Mouse (Mus musculus) hindbrain, postnatal 0 days (tissue): Measurements from ENCODE around the gene Lrrc8d. TPM values are rescaled to one million over a fixed set of nuclear protein-coding genes. Genes with fewer than 3 reads are reported as not detected.

Source experiments
- ATAC-seq: fragments of 200-750 bp; cut with Nextera tagmentation; 2 replicates; pipeline ENCODE4 v1.8.0; 2017; ENCODE audit warnings: mild to moderate bottlenecking, moderate TSS enrichment, moderate library complexity
- DNase-seq: peaks from one replicate; pipeline ENCODE4 v3.0.0-alpha.2; 2015; ENCODE audit warnings: low spot score
- H3K27ac ChIP-seq: fragments of 300-500 bp; sonication (generic); 2 replicates; pipeline ENCODE4 v1.5.1; 2014; ENCODE audit warnings: mild to moderate bottlenecking
- H3K27me3 ChIP-seq: fragments of 300-500 bp; sonication (generic); 2 replicates; pipeline ENCODE4 v1.6.1; 2014; ENCODE audit warnings: low read length, mixed read lengths; ENCODE audit not compliant: insufficient read depth
- H3K36me3 ChIP-seq: fragments of 300-500 bp; sonication (generic); 2 replicates; pipeline ENCODE4 v1.6.1; 2014; ENCODE audit warnings: low read length, mixed read lengths; ENCODE audit not compliant: insufficient read depth
- H3K4me1 ChIP-seq: fragments of 300-500 bp; sonication (generic); 2 replicates; pipeline ENCODE4 v1.6.1; 2014; ENCODE audit warnings: antibody characterized with exemption, low read length, mixed read lengths; ENCODE audit not compliant: insufficient read depth
- H3K4me2 ChIP-seq: fragments of 300-500 bp; sonication (generic); 2 replicates; pipeline ENCODE4 v1.6.1; 2014; ENCODE audit warnings: low read depth, mild to moderate bottlenecking, low read length, moderate library complexity, mixed read lengths
- H3K4me3 ChIP-seq: fragments of 300-500 bp; sonication (generic); 2 replicates; pipeline ENCODE4 v1.5.1; 2014; ENCODE audit warnings: low read length
- H3K9ac ChIP-seq: fragments of 300-500 bp; sonication (generic); replicated peaks from 2 replicates; pipeline ENCODE4 v1.6.1; 2014; ENCODE audit warnings: mild to moderate bottlenecking, low read length, moderate library complexity, mixed read lengths
- H3K9me3 ChIP-seq: fragments of 300-500 bp; sonication (generic); 2 replicates; pipeline ENCODE4 v1.6.1; 2016; ENCODE audit warnings: low read length, mixed read lengths
- CTCF ChIP-seq: IDR thresholded peaks from 2 replicates; pipeline ENCODE4 v1.5.1; 2016; ENCODE audit warnings: antibody characterized with exemption, control low read depth, low read depth
- WGBS: fragments of 180-500 bp; shearing (Covaris S2); extraction: QIAGEN DNeasy Blood & Tissue Kit; methylation state at CpG from one replicate; pipeline ENCODE4 v1.1.7; 2014; 5-methylcytosine and 5-hydroxymethylcytosine counted together
- polyA plus RNA-seq: library from polyadenylated mRNA; unstranded; fragments of >200 nt; fragmentation: Nextera tagmentation; extraction: Ambion mirVana; gene quantifications from 2 replicates; pipeline ENCODE4 v1.2.1, GENCODE M21; 2015
- total RNA-seq: library from RNA; depleted of rRNA; stranded (reverse); fragments of >200 nt; gene quantifications from 2 replicates; pipeline ENCODE4 v1.2.3, GENCODE M21; 2014

The Lrrc8d gene
- total and polyA plus RNA-seq, 2 experiments from 2014 or later: 11.7 to 27.7 TPM

DNA sequence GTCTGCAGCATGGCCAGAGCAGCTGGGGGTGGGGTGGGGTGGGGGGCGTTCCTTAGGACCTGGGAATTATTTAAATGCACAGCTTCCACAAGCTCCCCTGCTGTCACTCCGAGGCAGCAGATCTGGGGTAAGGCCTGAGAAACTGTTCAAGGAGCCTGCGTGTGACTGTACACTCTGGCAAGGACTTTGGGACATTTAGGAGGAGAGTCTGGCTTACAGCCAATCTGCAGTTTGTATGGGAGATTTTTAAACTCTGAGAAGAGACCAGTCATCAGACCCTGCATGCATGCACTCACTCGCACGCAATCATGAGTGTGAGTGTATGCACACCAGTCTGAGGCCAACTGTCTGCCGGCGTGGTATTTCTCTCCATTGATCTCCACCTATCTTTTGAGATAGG is 17.5 kb downstream of the Lrrc8d start:
- ATAC-seq: no peak; the same call in 1 of the 2 replicates
- DNase-seq: peak; percentile 40
- no peaks in the 10 kb centered on the region for H3K9me3 ChIP-seq
- 39% methylated on average over 7 of the region's 7 CpGs for whole genome bisulfite sequencing
- no peak for TF ChIP-seq CTCF
- no peaks in the 10 kb centered on the region for H3K27me3 ChIP-seq
- H3K9ac ChIP-seq: no peak overlapping the region
- H3K27ac ChIP-seq: peak overlapping the region; percentile 32; the same call in 1 of the 2 replicates
- no peak overlapping the region for H3K4me2 ChIP-seq
- no peaks in the 10 kb centered on the region for H3K36me3 ChIP-seq
- no peak overlapping the region for H3K4me3 ChIP-seq
- peaks cover 11% of the 10 kb centered on the region; the same call in 1 of the 2 replicates for H3K4me1 ChIP-seq

DNA sequence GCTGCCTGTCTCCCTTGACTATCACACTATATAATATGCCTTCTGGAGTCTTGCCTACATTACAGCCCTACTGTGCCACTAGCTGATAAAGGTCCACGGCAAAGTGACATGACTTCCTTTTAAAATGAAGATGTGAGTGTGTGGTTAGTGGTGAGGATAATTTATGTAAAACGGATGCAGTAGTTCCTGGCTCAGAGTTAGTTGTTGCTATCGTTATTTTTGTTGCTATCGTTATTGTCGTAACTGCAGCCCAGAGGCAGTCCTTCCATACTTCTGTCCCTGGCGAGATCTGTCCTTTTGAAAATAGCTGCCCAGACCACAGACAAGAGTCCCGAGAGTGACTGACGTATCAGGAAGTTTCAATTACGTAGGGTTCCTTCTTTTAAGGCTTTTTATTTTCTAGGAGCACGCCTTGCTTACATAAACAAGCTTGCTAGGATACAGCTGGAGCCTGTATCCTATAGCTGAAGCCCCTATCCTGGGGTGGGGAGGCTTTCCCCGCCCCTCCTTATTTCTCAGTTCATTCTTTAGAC is 18.4 kb downstream of the Lrrc8d start:
- Histone ChIP-seq H3K4me1 (peaks cover 11% of the 10 kb centered on the region; the same call in 1 of the 2 replicates), H3K27me3 (no peaks in the 10 kb centered on the region), H3K27ac (peak overlapping the region; percentile 28; the same call in 1 of the 2 replicates), H3K9me3 (no peaks in the 10 kb centered on the region), H3K9ac (no peak overlapping the region), H3K4me2 (no peak overlapping the region), H3K36me3 (no peaks in the 10 kb centered on the region), H3K4me3 (no peak overlapping the region)
- TF ChIP-seq CTCF: no peak
- WGBS: 52% methylated on average over 11 of the region's 11 CpGs
- no peak for DNase-seq
- no peak for ATAC-seq

DNA sequence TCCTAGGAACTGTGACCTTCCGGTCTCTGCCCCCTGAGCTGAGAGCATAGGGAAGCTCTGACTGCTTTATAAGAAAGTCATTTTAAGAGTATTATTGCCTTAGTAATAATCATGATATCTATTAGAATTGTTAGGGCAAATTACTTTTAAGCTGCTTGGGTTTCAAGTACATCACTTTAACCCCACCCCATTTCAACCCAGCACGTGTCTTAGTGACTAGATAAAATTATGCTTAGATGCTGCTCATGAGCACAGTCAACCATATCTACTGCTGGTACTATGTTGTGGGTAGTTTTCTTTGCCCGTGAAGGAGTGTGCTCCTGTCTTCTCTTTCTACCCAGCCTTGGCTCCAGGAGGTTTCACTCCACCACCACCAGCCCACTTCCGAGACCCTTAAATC is 21.5 kb downstream of the Lrrc8d start:
- Histone ChIP-seq H3K9ac (no peak overlapping the region), H3K4me3 (no peak overlapping the region), H3K9me3 (no peaks in the 10 kb centered on the region), H3K27ac (no peak overlapping the region), H3K27me3 (no peaks in the 10 kb centered on the region), H3K36me3 (no peaks in the 10 kb centered on the region), H3K4me1 (peaks cover 11% of the 10 kb centered on the region; the same call in 1 of the 2 replicates), H3K4me2 (no peak overlapping the region)
- WGBS: 89% methylated on average over 4 of the region's 4 CpGs
- ATAC-seq: no peak
- no peak for DNase-seq
- no peak for TF ChIP-seq CTCF

DNA sequence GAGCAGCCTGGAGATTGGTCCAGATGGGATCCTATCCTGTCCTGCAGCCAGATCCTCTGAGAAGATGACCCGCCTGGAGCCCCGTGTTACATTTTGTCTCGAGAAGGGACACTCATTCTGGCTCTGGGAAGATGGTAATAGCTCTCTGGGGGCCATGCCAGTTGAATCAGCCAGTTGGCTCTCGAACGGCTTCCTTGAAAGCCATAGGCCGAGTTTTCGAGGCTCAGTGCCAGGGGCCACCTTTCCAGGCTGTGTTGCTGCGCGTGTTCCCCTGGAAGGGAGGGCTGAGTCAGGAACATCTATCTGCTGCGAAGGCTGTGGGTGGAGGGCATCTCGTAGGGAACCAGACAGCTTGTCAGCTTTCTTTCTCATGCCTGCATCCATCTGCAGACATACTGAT is 23.0 kb downstream of the Lrrc8d start:
- Histone ChIP-seq H3K4me1 (peaks cover under 1% of the 10 kb centered on the region; the same call in 1 of the 2 replicates), H3K9me3 (no peaks in the 10 kb centered on the region), H3K36me3 (no peaks in the 10 kb centered on the region), H3K27me3 (no peaks in the 10 kb centered on the region), H3K9ac (no peak overlapping the region), H3K4me2 (no peak overlapping the region), H3K27ac (no peak overlapping the region), H3K4me3 (no peak overlapping the region)
- DNase-seq (no peak), ATAC-seq (no peak)
- WGBS: 70% methylated on average over 11 of the region's 11 CpGs
- no peak for TF ChIP-seq CTCF

DNA sequence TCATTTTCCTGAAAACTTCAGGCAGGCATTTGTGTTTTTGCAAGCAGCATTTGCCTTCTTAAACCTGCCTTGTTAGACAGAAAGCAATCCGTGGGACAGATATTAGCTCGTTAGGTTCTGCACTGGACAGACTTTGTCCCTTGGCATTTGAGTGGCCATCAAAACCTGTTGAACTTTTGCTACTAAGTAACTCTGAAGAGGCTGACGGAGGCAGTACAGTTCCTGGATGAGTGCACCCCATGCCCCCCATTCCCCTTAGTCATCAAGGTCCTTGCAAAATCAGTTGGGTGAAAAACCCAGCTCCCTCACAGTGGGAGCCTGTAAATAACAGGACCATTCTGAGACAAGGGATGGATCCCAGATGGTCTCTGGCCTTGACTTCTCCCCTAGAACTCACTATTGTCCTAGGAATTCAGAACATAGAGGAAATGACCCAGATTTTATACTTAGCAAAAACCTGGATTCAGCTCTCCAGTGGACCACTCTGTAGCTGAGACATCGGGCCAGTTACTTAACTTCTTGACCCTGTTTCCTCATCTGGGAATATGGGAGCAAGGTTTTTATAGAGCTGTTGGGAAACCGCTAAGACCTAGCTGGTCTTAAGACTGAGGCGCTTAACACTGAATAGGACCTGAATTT is 30.5 kb downstream of the Lrrc8d start:
- no peak for ATAC-seq
- Histone ChIP-seq H3K4me3 (no peak overlapping the region), H3K27ac (no peak overlapping the region)

DNA sequence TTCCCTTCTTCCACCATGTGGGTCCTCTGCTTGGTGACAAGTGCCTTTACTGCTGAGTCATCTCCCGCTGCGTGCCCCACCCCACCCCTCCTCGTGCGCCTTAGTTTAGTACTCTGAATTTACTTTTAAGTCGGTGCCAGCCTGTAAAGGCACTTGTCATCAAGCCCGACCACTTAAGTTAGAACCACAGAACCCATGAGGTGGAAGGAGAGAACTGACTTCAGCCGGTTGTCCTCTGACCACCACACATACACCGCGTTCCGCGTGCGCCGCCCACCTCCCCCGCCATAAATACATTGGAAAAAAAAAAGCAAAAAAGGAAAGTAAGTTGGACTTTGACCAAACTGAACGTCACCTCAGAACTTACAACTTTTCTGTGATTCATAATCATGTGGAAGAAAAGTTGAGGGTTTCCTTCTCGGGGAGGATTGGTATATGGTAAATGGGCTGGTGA is 31.4 kb downstream of the Lrrc8d start:
- no peaks in the 10 kb centered on the region for H3K36me3 ChIP-seq
- 0 out of 2 replicates have a peak, but pooled peaks have one; percentile 21 for ATAC-seq
- H3K4me1 ChIP-seq: 0 out of 2 replicates have a peak, but pooled peaks cover 3% of the 10 kb centered on the region
- no peak for DNase-seq
- H3K4me3 ChIP-seq: peak overlapping the region; percentile 46
- 33% methylated on average over 16 of the region's 16 CpGs for WGBS
- peak overlapping the region; percentile 95 for H3K4me2 ChIP-seq
- H3K9me3 ChIP-seq: no peaks in the 10 kb centered on the region
- H3K27ac ChIP-seq: no peak overlapping the region
- no peak overlapping the region for H3K9ac ChIP-seq
- no peak for TF ChIP-seq CTCF
- H3K27me3 ChIP-seq: no peaks in the 10 kb centered on the region

More for the DNA sequence above, 30.5 kb downstream of the Lrrc8d start:
- no peak for DNase-seq
- Histone ChIP-seq H3K4me2 (no peak overlapping the region), H3K9me3 (no peaks in the 10 kb centered on the region), H3K4me1 (0 out of 2 replicates have a peak, but pooled peaks cover 3% of the 10 kb centered on the region), H3K9ac (no peak overlapping the region), H3K27me3 (no peaks in the 10 kb centered on the region), H3K36me3 (no peaks in the 10 kb centered on the region)
- 91% methylated on average over 6 of the region's 6 CpGs for WGBS
- no peak for TF ChIP-seq CTCF
